Mouse (Mus musculus): ENCODE data around the gene Zfp362. TPM values are rescaled to one million over a fixed set of nuclear protein-coding genes. Genes with fewer than 3 reads are reported as not detected.

Zfp362 gene
- total and polyA plus RNA-seq, 3 experiments, result 9.7 to 70.1 (median 16.1) TPM

- H3K4me1 ChIP-seq (ENCODE audit: control insufficient read depth in 1 of 2, insufficient read depth in 2 of 2), result peaks cover 3 to 19% of the 10 kb centered on the region in 2 experiments; a peak in 3 of 4 replicates
- H3K4me2 ChIP-seq (ENCODE audit: insufficient read depth, low read depth, poor library complexity, severe bottlenecking), result no peak overlapping the region
- H3K27me3 ChIP-seq (replicated peaks), result no peaks in the 10 kb centered on the region
- no peak for DNase-seq (ENCODE audit: extremely low read depth)
- H3K9ac ChIP-seq (ENCODE audit: insufficient read depth, low read depth), result no peak overlapping the region
- peaks cover 11% of the 10 kb centered on the region for H3K9me3 ChIP-seq (replicated peaks; ENCODE audit: low read length)
- H3K79me2 ChIP-seq (replicated peaks; ENCODE audit: control insufficient read depth, extremely low read depth, insufficient read depth, poor library complexity, severe bottlenecking), result no peaks in the 10 kb centered on the region
- H3K27ac ChIP-seq (ENCODE audit: insufficient read depth, low read depth), result no peak overlapping the region
- dilution Hi-C loops (cut with MboI; ENCODE audit: extremely low pct_ligation_motif_present, extremely low pct_unique_long_range_greater_than_20kb, low sequenced_read_pairs), result no loop called here
- TF ChIP-seq BHLHE40 (IDR thresholded peaks at IDR 0.05; ENCODE audit: low read depth, low read length), result no peak
- no peak for TF ChIP-seq SIN3A (IDR thresholded peaks at IDR 0.05; ENCODE audit: low read length)
- no peak for TF ChIP-seq IRF4 (IDR thresholded peaks at IDR 0.05; ENCODE audit: low read depth, low read length)
- TF ChIP-seq POLR2A (IDR thresholded peaks at IDR 0.05; ENCODE audit: low read depth, low read length), result no peak
- no peak for TF ChIP-seq RAD21 (IDR thresholded peaks at IDR 0.05; ENCODE audit: low read depth, low read length)
- TF ChIP-seq E2F4 (IDR thresholded peaks at IDR 0.05; ENCODE audit: insufficient replicate concordance, low read depth, low read length), result no peak
- no peak for TF ChIP-seq MXI1 (IDR thresholded peaks at IDR 0.05; ENCODE audit: low read depth, low read length)
- TF ChIP-seq ETS1 (conservative IDR thresholded peaks at IDR 0.05; ENCODE audit: low read depth, low read length), result no peak
- TF ChIP-seq USF2 (conservative IDR thresholded peaks at IDR 0.05; ENCODE audit: low read depth, low read length), result no peak
- TF ChIP-seq JUND (conservative IDR thresholded peaks at IDR 0.05; ENCODE audit: low read depth, low read length), result no peak
- TF ChIP-seq USF1 (IDR thresholded peaks at IDR 0.05; ENCODE audit: low read depth, low read length), result no peak
- no peak for TF ChIP-seq NRF1 (IDR thresholded peaks at IDR 0.05; ENCODE audit: low read depth, low read length)
- no peak for TF ChIP-seq ELF1 (IDR thresholded peaks at IDR 0.05; ENCODE audit: low read depth, low read length)
- TF ChIP-seq MAFK (IDR thresholded peaks at IDR 0.05; ENCODE audit: insufficient replicate concordance, low read length), result no peak
- TF ChIP-seq ZNF384 (IDR thresholded peaks at IDR 0.05; ENCODE audit: low read depth, low read length), result no peak
- no peak for TF ChIP-seq ZKSCAN1 (IDR thresholded peaks at IDR 0.05; ENCODE audit: borderline replicate concordance, low read depth, low read length)
- no peak overlapping the region for H3K4me3 ChIP-seq (replicated peaks in 1 of 3; ENCODE audit: low read depth in 2 of 3, low read length in 2 of 3, poor library complexity in 1 of 3)
- in situ Hi-C loops (cut with MboI; ENCODE audit: low pct_ligation_motif_present, low pct_unique_long_range_greater_than_20kb, low sequenced_read_pairs), result no loop called here
- peaks cover 0 to 8% of the 10 kb centered on the region in 2 experiments for H3K36me3 ChIP-seq (replicated peaks in 1 of 2; ENCODE audit: control insufficient read depth in 1 of 2, insufficient read depth in 1 of 2, low read length in 1 of 2)
Observed at GRCm38 (mm10) chr4:128759214-128759613, 46.6 kb downstream of the Zfp362 start.

- Histone ChIP-seq H3K4me1 (ENCODE audit: control insufficient read depth in 1 of 2, insufficient read depth in 2 of 2) (peaks cover 3 to 19% of the 10 kb centered on the region in 2 experiments; a peak in 3 of 4 replicates), H3K4me2 (ENCODE audit: insufficient read depth, low read depth, poor library complexity, severe bottlenecking) (no peak overlapping the region), H3K27ac (ENCODE audit: insufficient read depth, low read depth) (no peak overlapping the region), H3K79me2 (replicated peaks; ENCODE audit: control insufficient read depth, extremely low read depth, insufficient read depth, poor library complexity, severe bottlenecking) (no peaks in the 10 kb centered on the region), H3K9ac (ENCODE audit: insufficient read depth, low read depth) (no peak overlapping the region), H3K4me3 (replicated peaks in 1 of 3; ENCODE audit: low read depth in 2 of 3, low read length in 2 of 3, poor library complexity in 1 of 3) (no peak overlapping the region), H3K9me3 (replicated peaks; ENCODE audit: low read length) (no peaks in the 10 kb centered on the region), H3K27me3 (replicated peaks) (no peaks in the 10 kb centered on the region), H3K36me3 (replicated peaks in 1 of 2; ENCODE audit: control insufficient read depth in 1 of 2, insufficient read depth in 1 of 2, low read length in 1 of 2) (peaks cover 30 to 40% of the 10 kb centered on the region in 2 experiments)
- TF ChIP-seq ZNF384 (IDR thresholded peaks at IDR 0.05; ENCODE audit: low read depth, low read length) (no peak), JUND (conservative IDR thresholded peaks at IDR 0.05; ENCODE audit: low read depth, low read length) (no peak), CHD2 (IDR thresholded peaks at IDR 0.05; ENCODE audit: low read length) (no peak), ZMIZ1 (IDR thresholded peaks at IDR 0.05; ENCODE audit: low read depth, low read length) (no peak), MAX (IDR thresholded peaks at IDR 0.05; ENCODE audit: low read length) (no peak), MYC (IDR thresholded peaks at IDR 0.05; ENCODE audit: low read depth, low read length) (no peak), E2F4 (IDR thresholded peaks at IDR 0.05; ENCODE audit: insufficient replicate concordance, low read depth, low read length) (no peak), MXI1 (IDR thresholded peaks at IDR 0.05; ENCODE audit: low read depth, low read length) (no peak), USF2 (conservative IDR thresholded peaks at IDR 0.05; ENCODE audit: low read depth, low read length) (no peak), HCFC1 (IDR thresholded peaks at IDR 0.05; ENCODE audit: low read depth, low read length) (no peak), ZKSCAN1 (IDR thresholded peaks at IDR 0.05; ENCODE audit: borderline replicate concordance, low read depth, low read length) (no peak), CHD1 (IDR thresholded peaks at IDR 0.05; ENCODE audit: low read depth, low read length) (no peak), PAX5 (IDR thresholded peaks at IDR 0.05; ENCODE audit: low read length) (no peak), ELF1 (IDR thresholded peaks at IDR 0.05; ENCODE audit: low read depth, low read length) (no peak), EP300 (IDR thresholded peaks at IDR 0.05; ENCODE audit: low read length) (no peak), CTCF (conservative IDR thresholded peaks at IDR 0.05 in 1 of 2, IDR thresholded peaks at IDR 0.05 in 1 of 2; ENCODE audit: low read depth in 2 of 2, low read length in 2 of 2) (no peak)
- in situ Hi-C loops (cut with MboI; ENCODE audit: low pct_ligation_motif_present, low pct_unique_long_range_greater_than_20kb, low sequenced_read_pairs) (no loop called here), dilution Hi-C loops (cut with MboI; ENCODE audit: extremely low pct_ligation_motif_present, extremely low pct_unique_long_range_greater_than_20kb, low sequenced_read_pairs) (no loop called here)
- DNase-seq (ENCODE audit: extremely low read depth), result no peak
Observed at GRCm38 (mm10) chr4:128755900-128756299, 49.9 kb downstream of the Zfp362 start.
